Mouse (Mus musculus): Measurements from ENCODE around the gene Lce3a.

- TF ChIP-seq CTCF (conservative IDR thresholded peaks at IDR 0.05; ENCODE audit: low read length) (no peak), POU5F1 (IDR thresholded peaks at IDR 0.05; ENCODE audit: borderline replicate concordance, low read length) (no peak), NANOG (IDR thresholded peaks at IDR 0.05; ENCODE audit: borderline replicate concordance, low read length) (no peak)
Observed at GRCm38 (mm10) chr3:92894489-92894888, 31.5 kb downstream of the Lce3a start.
